Mouse (Mus musculus) kidney, embryonic 15.5 days (tissue): ENCODE measurements around the gene Me3. TPM values are rescaled to one million over a fixed set of nuclear protein-coding genes. Genes with fewer than 3 reads are reported as not detected.

Experiments
- ATAC-seq: fragments of 200-750 bp; cut with Nextera tagmentation; replicated peaks from 2 replicates; pipeline ENCODE4 v1.8.0; 2017; ENCODE audit warnings: moderate TSS enrichment; ENCODE audit not compliant: low FRiP score
- H3K27ac ChIP-seq: fragments of 300-500 bp; sonication (generic); 2 replicates; pipeline ENCODE4 v1.5.1; 2015; ENCODE audit warnings: mild to moderate bottlenecking, inconsistent platforms
- H3K27me3 ChIP-seq: fragments of 300-500 bp; sonication (generic); 2 replicates; pipeline ENCODE4 v1.6.1; 2015; ENCODE audit warnings: inconsistent platforms
- H3K36me3 ChIP-seq: fragments of 300-500 bp; sonication (generic); 2 replicates; pipeline ENCODE4 v1.6.1; 2015; ENCODE audit warnings: inconsistent platforms
- H3K4me1 ChIP-seq: fragments of 300-500 bp; sonication (generic); 2 replicates; pipeline ENCODE4 v1.6.1; 2015; ENCODE audit warnings: inconsistent platforms
- H3K4me2 ChIP-seq: fragments of 300-500 bp; sonication (generic); 2 replicates; pipeline ENCODE4 v1.6.1; 2015; ENCODE audit warnings: moderate library complexity, mild to moderate bottlenecking, inconsistent platforms
- H3K4me3 ChIP-seq: fragments of 300-500 bp; sonication (generic); replicated peaks from 2 replicates; pipeline ENCODE4 v1.5.1; 2015; ENCODE audit warnings: mild to moderate bottlenecking, inconsistent platforms
- H3K9ac ChIP-seq: fragments of 300-500 bp; sonication (generic); 2 replicates; pipeline ENCODE4 v1.6.1; 2015; ENCODE audit warnings: mild to moderate bottlenecking, inconsistent platforms
- H3K9me3 ChIP-seq: fragments of 300-500 bp; sonication (generic); replicated peaks from 2 replicates; pipeline ENCODE4 v1.6.1; 2016; ENCODE audit warnings: inconsistent platforms
- WGBS: fragments of 180-500 bp; shearing (Covaris S2); methylation state at CpG from one replicate; pipeline ENCODE4 v1.1.7; 2015; ENCODE audit warnings: mixed read lengths; 5-methylcytosine and 5-hydroxymethylcytosine counted together
- polyA plus RNA-seq: library from polyadenylated mRNA; unstranded; fragments of >200 nt; fragmentation: Nextera tagmentation; extraction: Ambion mirVana; gene quantifications from 2 replicates; pipeline ENCODE4 v1.2.1, GENCODE M21; 2015

Me3 gene
- 11.4 and 12.1 TPM in 2 replicates for polyA plus RNA-seq

GRCm38 (mm10) chr7:89632342-89633251, at the start of gene Me3:
Gene Me3 (plus strand): TSS chr7:89632392.
- peak within 1 kb of the TSS; percentile 51 for H3K9ac ChIP-seq
- H3K36me3 ChIP-seq: no peaks in the 10 kb centered on the region
- H3K4me1 ChIP-seq: peaks cover 11% of the 10 kb centered on the region
- H3K4me3 ChIP-seq: peak within 1 kb of the TSS; percentile 55
- WGBS: 4% methylated on average over 49 of the region's 49 CpGs
- ATAC-seq: peak; percentile 86
- H3K27me3 ChIP-seq: peaks cover 3% of the 10 kb centered on the region; the same call in 1 of the 2 replicates
- H3K9me3 ChIP-seq: no peaks in the 10 kb centered on the region
- H3K27ac ChIP-seq: peak within 1 kb of the TSS; percentile 52
- peak within 1 kb of the TSS; percentile 91 for H3K4me2 ChIP-seq

DNA sequence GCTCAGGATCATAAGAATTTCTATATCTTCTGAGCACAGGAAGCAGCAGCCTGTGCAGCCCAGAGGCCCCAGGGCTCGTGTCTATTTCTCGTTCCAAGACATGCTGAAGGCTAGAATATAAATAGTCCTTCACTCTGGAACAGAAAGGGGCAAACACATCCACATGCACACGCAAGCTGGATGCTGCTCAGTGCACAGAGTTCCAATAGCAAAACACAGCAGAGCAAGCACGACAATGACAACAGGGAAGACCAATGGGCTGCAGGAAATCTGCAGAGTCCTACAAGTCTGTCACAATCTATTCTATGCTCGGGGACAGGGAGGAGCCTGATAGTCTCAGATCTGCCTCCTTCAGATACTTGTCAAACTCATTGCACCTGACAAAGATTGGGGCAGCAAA, 42.2 kb upstream of the Me3 start:
- no peak overlapping the region for H3K4me2 ChIP-seq
- H3K4me1 ChIP-seq: no peaks in the 10 kb centered on the region
- ATAC-seq: no peak
- no peaks in the 10 kb centered on the region for H3K27me3 ChIP-seq
- H3K36me3 ChIP-seq: no peaks in the 10 kb centered on the region
- no peak overlapping the region for H3K27ac ChIP-seq
- no peaks in the 10 kb centered on the region for H3K9me3 ChIP-seq
- WGBS: 75% methylated on average over 5 of the region's 5 CpGs
- no peak overlapping the region for H3K4me3 ChIP-seq
- no peak overlapping the region for H3K9ac ChIP-seq

DNA sequence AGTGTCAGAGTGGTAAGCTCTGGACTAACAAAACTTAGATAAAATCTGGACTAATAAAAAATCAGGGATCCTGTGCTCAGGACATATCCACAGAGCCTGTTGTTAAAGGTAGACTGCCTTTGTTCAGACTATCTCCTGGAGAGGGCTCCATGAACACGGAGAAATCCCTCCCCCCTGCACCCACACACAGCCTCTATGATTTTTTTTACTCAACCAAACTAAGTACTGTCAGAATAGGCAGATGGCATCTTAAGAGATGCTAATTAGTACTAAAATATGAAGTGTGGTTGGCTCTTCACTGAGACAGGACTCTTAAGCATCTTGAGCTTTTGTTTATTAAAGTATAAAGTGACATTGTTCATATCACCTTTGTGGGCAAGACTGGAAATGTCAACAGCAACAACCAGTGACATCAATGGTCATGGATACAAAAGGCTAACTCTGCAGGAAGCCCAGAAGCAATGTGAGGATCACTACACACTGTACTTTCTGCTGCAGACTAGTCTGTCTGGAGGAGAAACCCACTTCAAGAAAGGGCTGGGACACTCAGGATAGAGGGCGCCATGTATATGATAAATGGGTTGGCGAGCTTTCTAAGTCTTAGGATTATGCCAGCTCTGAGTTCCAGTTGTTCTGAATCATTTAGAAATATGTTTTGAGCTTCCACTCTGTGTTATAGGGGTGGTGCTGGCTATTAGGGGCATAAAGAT, 41.5 kb upstream of the Me3 start:
- Histone ChIP-seq H3K36me3 (no peaks in the 10 kb centered on the region), H3K4me3 (no peak overlapping the region), H3K27ac (no peak overlapping the region), H3K9ac (no peak overlapping the region), H3K9me3 (no peaks in the 10 kb centered on the region), H3K4me1 (no peaks in the 10 kb centered on the region), H3K4me2 (no peak overlapping the region), H3K27me3 (no peaks in the 10 kb centered on the region)
- no peak for ATAC-seq
- WGBS: 83% methylated on average over 3 of the region's 3 CpGs

DNA sequence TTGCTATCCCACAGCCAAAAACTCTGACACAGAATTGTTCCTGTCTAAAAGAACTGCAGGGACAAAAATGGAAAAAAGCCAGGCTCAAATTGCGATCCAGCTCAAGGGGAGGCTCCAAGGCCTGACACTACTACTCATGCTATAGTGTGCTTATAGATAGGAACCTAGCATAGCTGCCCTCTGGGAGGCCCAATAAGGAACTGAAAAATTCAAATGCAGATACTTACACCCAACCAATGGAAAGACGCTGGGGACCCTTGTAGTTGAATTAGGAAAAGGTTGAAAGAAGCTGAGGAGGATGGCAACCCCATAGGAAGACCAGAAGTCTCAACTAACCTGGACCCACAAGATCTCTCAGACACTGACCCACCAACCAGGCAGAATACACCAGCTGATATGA, 36.4 kb upstream of the Me3 start:
- H3K9ac ChIP-seq: no peak overlapping the region
- H3K4me3 ChIP-seq: no peak overlapping the region
- H3K27ac ChIP-seq: no peak overlapping the region
- H3K36me3 ChIP-seq: no peaks in the 10 kb centered on the region
- no peaks in the 10 kb centered on the region for H3K9me3 ChIP-seq
- no peak for ATAC-seq
- H3K4me2 ChIP-seq: no peak overlapping the region
- no peaks in the 10 kb centered on the region for H3K4me1 ChIP-seq
- WGBS: 86% methylated on average over 2 of the region's 2 CpGs
- no peaks in the 10 kb centered on the region for H3K27me3 ChIP-seq

DNA sequence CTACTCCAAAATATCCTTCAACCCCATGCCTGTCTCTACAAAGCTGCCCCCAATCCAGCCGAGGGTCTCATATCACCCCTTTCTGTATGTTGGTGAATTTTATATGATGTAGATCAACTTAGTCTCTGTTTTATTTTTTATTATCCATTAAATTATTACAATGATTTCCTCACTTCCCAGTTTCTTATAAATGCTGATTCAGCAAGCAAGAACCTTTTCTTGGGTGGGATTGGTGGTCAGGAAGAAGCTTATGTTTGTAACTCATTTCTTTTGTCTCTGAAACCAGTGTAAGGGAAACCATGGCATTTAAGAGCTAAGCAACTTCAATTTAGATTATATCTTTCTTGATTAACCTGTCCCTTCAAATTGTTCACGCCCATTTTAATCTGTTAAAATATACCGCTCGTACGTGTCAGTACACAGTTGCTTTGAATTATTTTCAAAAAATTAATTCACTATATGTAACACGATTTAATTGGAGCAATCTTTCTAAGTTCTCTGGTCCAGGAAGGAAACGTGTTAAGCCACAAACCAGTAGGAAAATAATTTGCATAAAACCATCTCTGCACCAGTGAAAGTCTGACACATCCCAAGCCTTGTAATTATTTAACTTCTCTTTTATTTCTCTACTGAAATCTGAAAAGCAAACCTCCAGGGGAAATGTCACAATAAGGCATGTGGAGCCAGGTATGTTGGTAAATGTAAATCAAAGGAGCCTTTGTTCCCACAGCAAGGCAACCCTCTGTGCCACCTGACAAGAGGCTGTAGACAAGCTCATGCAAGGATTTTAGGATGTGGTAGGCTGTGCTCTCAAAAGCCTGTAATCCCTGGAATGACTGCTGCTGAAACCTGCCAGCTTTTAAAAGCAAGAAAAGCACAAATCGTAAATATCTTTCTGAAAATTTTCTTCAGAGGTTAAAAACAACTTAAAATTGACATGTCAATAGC, 26.3 kb upstream of the Me3 start:
- Histone ChIP-seq H3K9me3 (no peaks in the 10 kb centered on the region), H3K4me1 (no peaks in the 10 kb centered on the region), H3K4me3 (no peak overlapping the region), H3K27ac (peak overlapping the region; percentile 48; the same call in 1 of the 2 replicates), H3K4me2 (no peak overlapping the region), H3K36me3 (no peaks in the 10 kb centered on the region), H3K27me3 (no peaks in the 10 kb centered on the region), H3K9ac (no peak overlapping the region)
- WGBS: 82% methylated on average over 8 of the region's 8 CpGs
- 0 out of 2 replicates have a peak, but pooled peaks have one; percentile 40 for ATAC-seq

DNA sequence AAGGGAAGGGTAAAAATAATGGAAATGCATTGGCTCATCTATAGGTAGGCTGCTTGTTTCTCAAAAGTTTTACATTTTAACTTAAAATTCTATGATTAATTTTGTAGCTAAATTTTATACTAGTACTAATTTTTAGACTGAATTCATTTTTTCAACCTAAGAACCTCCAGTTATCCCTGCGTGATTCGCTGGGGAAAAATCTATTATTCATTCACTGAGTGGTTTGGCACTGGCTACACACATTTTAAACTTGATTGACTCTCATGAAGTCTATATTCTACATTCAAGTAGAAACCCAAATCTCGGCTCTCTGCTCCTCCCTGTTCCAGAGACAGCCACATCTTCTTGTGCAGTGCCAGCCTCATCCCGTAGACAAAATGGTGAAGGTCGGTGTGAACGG, 24.9 kb upstream of the Me3 start:
- Histone ChIP-seq H3K27me3 (no peaks in the 10 kb centered on the region), H3K27ac (no peak overlapping the region), H3K4me1 (no peaks in the 10 kb centered on the region), H3K4me2 (no peak overlapping the region), H3K4me3 (no peak overlapping the region), H3K9me3 (no peaks in the 10 kb centered on the region), H3K9ac (no peak overlapping the region), H3K36me3 (no peaks in the 10 kb centered on the region)
- no peak for ATAC-seq
- WGBS: 94% methylated on average over 6 of the region's 6 CpGs

GRCm38 (mm10) chr7:89611236-89611635, 21.0 kb upstream of the Me3 start:
- no peaks in the 10 kb centered on the region for H3K36me3 ChIP-seq
- H3K4me1 ChIP-seq: no peaks in the 10 kb centered on the region
- no peak overlapping the region for H3K4me3 ChIP-seq
- no peaks in the 10 kb centered on the region for H3K9me3 ChIP-seq
- 83% methylated on average over 7 of the region's 7 CpGs for WGBS
- H3K4me2 ChIP-seq: no peak overlapping the region
- ATAC-seq: no peak
- H3K27me3 ChIP-seq: no peaks in the 10 kb centered on the region
- H3K9ac ChIP-seq: no peak overlapping the region
- no peak overlapping the region for H3K27ac ChIP-seq

DNA sequence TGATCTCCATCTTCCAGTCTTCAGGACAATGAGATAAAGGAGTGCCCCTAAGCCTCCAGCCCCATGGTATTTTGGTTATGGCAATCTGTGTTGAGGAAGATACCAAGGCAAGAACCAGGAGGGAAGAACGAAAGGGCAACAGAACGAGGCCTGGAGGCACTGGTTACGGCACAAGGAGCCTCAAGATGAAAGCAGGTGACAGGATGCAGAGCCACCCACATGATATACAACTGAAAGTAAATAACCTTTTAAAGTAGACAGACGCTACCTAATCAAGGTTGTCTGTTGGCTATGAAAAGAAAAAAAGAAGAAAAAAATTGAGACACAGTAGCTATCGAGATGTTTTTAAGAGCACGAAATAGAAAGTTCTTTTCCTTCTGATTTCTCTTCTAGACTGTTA, 16.0 kb upstream of the Me3 start:
- H3K9me3 ChIP-seq: 0 out of 2 replicates have a peak, but pooled peaks cover 2% of the 10 kb centered on the region
- no peaks in the 10 kb centered on the region for H3K27me3 ChIP-seq
- no peaks in the 10 kb centered on the region for H3K4me1 ChIP-seq
- no peaks in the 10 kb centered on the region for H3K36me3 ChIP-seq
- H3K27ac ChIP-seq: no peak overlapping the region
- 78% methylated on average over 6 of the region's 6 CpGs for WGBS
- ATAC-seq: no peak
- no peak overlapping the region for H3K4me3 ChIP-seq
- H3K9ac ChIP-seq: no peak overlapping the region
- H3K4me2 ChIP-seq: no peak overlapping the region

- no peaks in the 10 kb centered on the region for H3K9me3 ChIP-seq
- H3K36me3 ChIP-seq: no peaks in the 10 kb centered on the region
- no peak overlapping the region for H3K4me3 ChIP-seq
- ATAC-seq: peak; percentile 75; the same call in 1 of the 2 replicates
- H3K27me3 ChIP-seq: no peaks in the 10 kb centered on the region
- H3K4me1 ChIP-seq: no peaks in the 10 kb centered on the region
- H3K4me2 ChIP-seq: no peak overlapping the region
- peak overlapping the region; percentile 70 for H3K27ac ChIP-seq
- H3K9ac ChIP-seq: no peak overlapping the region
- 56% methylated on average over 4 of the region's 4 CpGs for WGBS
These were observed 8.9 kb upstream of the Me3 start for GRCm38 (mm10) chr7:89623331-89623730.

- ATAC-seq: no peak
- H3K36me3 ChIP-seq: no peaks in the 10 kb centered on the region
- H3K27me3 ChIP-seq: no peaks in the 10 kb centered on the region
- H3K4me1 ChIP-seq: peaks cover 4% of the 10 kb centered on the region
- H3K9ac ChIP-seq: no peak overlapping the region
- no peaks in the 10 kb centered on the region for H3K9me3 ChIP-seq
- no peak overlapping the region for H3K27ac ChIP-seq
- no peak overlapping the region for H3K4me3 ChIP-seq
- no peak overlapping the region for H3K4me2 ChIP-seq
These were observed 4.8 kb upstream of the Me3 start for GRCm38 (mm10) chr7:89627393-89627792.

DNA sequence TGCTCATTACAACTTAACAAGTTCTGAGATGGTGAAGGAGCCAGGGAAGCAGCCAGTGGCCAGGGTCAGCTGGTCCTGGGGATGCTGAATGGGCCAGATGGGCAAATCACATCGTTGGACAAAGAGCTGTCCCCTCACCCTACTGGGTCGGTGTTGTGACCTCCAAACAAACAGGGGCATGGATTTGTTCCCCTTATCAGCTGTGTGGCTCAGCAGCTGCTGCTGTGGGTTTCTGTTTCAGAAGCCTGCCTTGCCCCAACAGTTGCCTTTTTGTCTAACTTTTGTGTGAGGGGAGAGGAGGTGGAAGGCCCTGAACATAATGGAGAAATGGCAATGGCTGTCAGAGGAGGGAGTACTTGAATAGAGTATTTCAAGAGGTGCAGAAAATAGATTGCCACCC, 4.2 kb upstream of the Me3 start:
- 49% methylated on average over 2 of the region's 2 CpGs for WGBS
- Histone ChIP-seq H3K27ac (no peak overlapping the region), H3K9me3 (no peaks in the 10 kb centered on the region), H3K36me3 (no peaks in the 10 kb centered on the region), H3K9ac (no peak overlapping the region), H3K4me1 (peaks cover 9% of the 10 kb centered on the region), H3K4me3 (no peak overlapping the region), H3K27me3 (no peaks in the 10 kb centered on the region), H3K4me2 (no peak overlapping the region)
- ATAC-seq: no peak
